Mouse (Mus musculus): ENCODE measurements around the gene Clcn6. TPM values are rescaled to one million over a fixed set of nuclear protein-coding genes. Genes with fewer than 3 reads are reported as not detected.

The Clcn6 gene
- polyA plus RNA-seq, 1 experiment = 28.8 TPM

GRCm38 (mm10) chr4:147985205-147986132 is 53.2 kb downstream of the Clcn6 start, which contains the start of gene Nppb:
Nppb (plus strand) TSS chr4:147985788.
- 29% methylated on average over 20 of the region's 20 CpGs for WGBS
- no peaks in the 10 kb centered on the region for H3K36me3 ChIP-seq (ENCODE audit: control insufficient read depth, insufficient read depth, low read length)
- peak; percentile 57 for DNase-seq
- no peaks in the 10 kb centered on the region for H3K4me1 ChIP-seq (ENCODE audit: control insufficient read depth, insufficient read depth, low read length)
- H3K27me3 ChIP-seq (replicated peaks; ENCODE audit: control insufficient read depth, insufficient read depth, low read length) = no peaks in the 10 kb centered on the region
- H3K27ac ChIP-seq (ENCODE audit: insufficient read depth, low read depth, low read length) = no peak within 1 kb of the TSS
- H3K4me3 ChIP-seq (ENCODE audit: insufficient read depth, low read depth, low read length) = no peak within 1 kb of the TSS
- TF ChIP-seq CTCF (conservative IDR thresholded peaks at IDR 0.05; ENCODE audit: insufficient read depth, insufficient read length, low read depth, low read length) (no peak), POLR2A (IDR thresholded peaks at IDR 0.05; ENCODE audit: low read depth, low read length) (no peak)

- peaks cover 6% of the 10 kb centered on the region for H3K4me1 ChIP-seq (ENCODE audit: control insufficient read depth, insufficient read depth, low read length)
- TF ChIP-seq POLR2A (IDR thresholded peaks at IDR 0.05; ENCODE audit: low read depth, low read length) (no peak), CTCF (conservative IDR thresholded peaks at IDR 0.05; ENCODE audit: insufficient read depth, insufficient read length, low read depth, low read length) (no peak)
- WGBS = 55% methylated on average over 7 of the region's 7 CpGs
- peak; percentile 73 for DNase-seq
- no peaks in the 10 kb centered on the region for H3K36me3 ChIP-seq (ENCODE audit: control insufficient read depth, insufficient read depth, low read length)
- no peak overlapping the region for H3K27ac ChIP-seq (ENCODE audit: insufficient read depth, low read depth, low read length)
- no peak overlapping the region for H3K4me3 ChIP-seq (ENCODE audit: insufficient read depth, low read depth, low read length)
- H3K27me3 ChIP-seq (replicated peaks; ENCODE audit: control insufficient read depth, insufficient read depth, low read length) = no peaks in the 10 kb centered on the region
Observed at GRCm38 (mm10) chr4:147979441-147979860, 59.2 kb downstream of the Clcn6 start.

- DNase-seq = no peak
- 92% methylated on average over 6 of the region's 6 CpGs for WGBS
- Histone ChIP-seq H3K4me3 (ENCODE audit: insufficient read depth, low read depth, low read length) (no peak overlapping the region), H3K36me3 (ENCODE audit: control insufficient read depth, insufficient read depth, low read length) (no peaks in the 10 kb centered on the region), H3K27ac (ENCODE audit: insufficient read depth, low read depth, low read length) (no peak overlapping the region), H3K4me1 (ENCODE audit: control insufficient read depth, insufficient read depth, low read length) (peaks cover 6% of the 10 kb centered on the region), H3K27me3 (replicated peaks; ENCODE audit: control insufficient read depth, insufficient read depth, low read length) (no peaks in the 10 kb centered on the region)
- TF ChIP-seq POLR2A (IDR thresholded peaks at IDR 0.05; ENCODE audit: low read depth, low read length) = no peak
- no peak for TF ChIP-seq CTCF (conservative IDR thresholded peaks at IDR 0.05; ENCODE audit: insufficient read depth, insufficient read length, low read depth, low read length)
Observed at GRCm38 (mm10) chr4:147978391-147978790, 60.2 kb downstream of the Clcn6 start.

- H3K36me3 ChIP-seq (ENCODE audit: control insufficient read depth, insufficient read depth, low read length) = no peaks in the 10 kb centered on the region
- 45% methylated on average over 4 of the region's 4 CpGs for WGBS
- no peak overlapping the region for H3K4me3 ChIP-seq (ENCODE audit: insufficient read depth, low read depth, low read length)
- DNase-seq = peak; percentile 87
- peak overlapping the region; percentile 13; the same call in 1 of the 2 replicates for H3K27ac ChIP-seq (ENCODE audit: insufficient read depth, low read depth, low read length)
- peaks cover 6% of the 10 kb centered on the region for H3K4me1 ChIP-seq (ENCODE audit: control insufficient read depth, insufficient read depth, low read length)
- TF ChIP-seq CTCF (conservative IDR thresholded peaks at IDR 0.05; ENCODE audit: insufficient read depth, insufficient read length, low read depth, low read length) = no peak
- TF ChIP-seq POLR2A (IDR thresholded peaks at IDR 0.05; ENCODE audit: low read depth, low read length) = no peak
- no peaks in the 10 kb centered on the region for H3K27me3 ChIP-seq (replicated peaks; ENCODE audit: control insufficient read depth, insufficient read depth, low read length)
Observed at GRCm38 (mm10) chr4:147977726-147978125, 60.9 kb downstream of the Clcn6 start.

- Histone ChIP-seq H3K27ac (ENCODE audit: insufficient read depth, low read depth, low read length) (no peak overlapping the region), H3K4me3 (ENCODE audit: insufficient read depth, low read depth, low read length) (no peak overlapping the region), H3K36me3 (ENCODE audit: control insufficient read depth, insufficient read depth, low read length) (no peaks in the 10 kb centered on the region), H3K4me1 (ENCODE audit: control insufficient read depth, insufficient read depth, low read length) (peaks cover 6% of the 10 kb centered on the region), H3K27me3 (replicated peaks; ENCODE audit: control insufficient read depth, insufficient read depth, low read length) (no peaks in the 10 kb centered on the region)
- TF ChIP-seq CTCF (conservative IDR thresholded peaks at IDR 0.05; ENCODE audit: insufficient read depth, insufficient read length, low read depth, low read length) (no peak), POLR2A (IDR thresholded peaks at IDR 0.05; ENCODE audit: low read depth, low read length) (no peak)
- no peak for DNase-seq
- 69% methylated on average over 3 of the region's 3 CpGs for WGBS
Observed at GRCm38 (mm10) chr4:147976237-147976636, 62.4 kb downstream of the Clcn6 start.

GRCm38 (mm10) chr4:147969337-147969736 is 69.3 kb downstream of the Clcn6 start:
- H3K27me3 ChIP-seq (replicated peaks; ENCODE audit: control insufficient read depth, insufficient read depth, low read length) = no peaks in the 10 kb centered on the region
- 47% methylated on average over 9 of the region's 9 CpGs for WGBS
- H3K36me3 ChIP-seq (ENCODE audit: control insufficient read depth, insufficient read depth, low read length) = no peaks in the 10 kb centered on the region
- no peak overlapping the region for H3K27ac ChIP-seq (ENCODE audit: insufficient read depth, low read depth, low read length)
- H3K4me1 ChIP-seq (ENCODE audit: control insufficient read depth, insufficient read depth, low read length) = no peaks in the 10 kb centered on the region; the same call in 1 of the 2 replicates
- H3K4me3 ChIP-seq (ENCODE audit: insufficient read depth, low read depth, low read length) = no peak overlapping the region
- DNase-seq = no peak
- TF ChIP-seq CTCF (conservative IDR thresholded peaks at IDR 0.05; ENCODE audit: insufficient read depth, insufficient read length, low read depth, low read length) (no peak), POLR2A (IDR thresholded peaks at IDR 0.05; ENCODE audit: low read depth, low read length) (no peak)

- Histone ChIP-seq H3K4me3 (ENCODE audit: insufficient read depth, low read depth, low read length) (no peak overlapping the region), H3K4me1 (ENCODE audit: control insufficient read depth, insufficient read depth, low read length) (no peaks in the 10 kb centered on the region; the same call in 1 of the 2 replicates), H3K27me3 (replicated peaks; ENCODE audit: control insufficient read depth, insufficient read depth, low read length) (no peaks in the 10 kb centered on the region), H3K36me3 (ENCODE audit: control insufficient read depth, insufficient read depth, low read length) (no peaks in the 10 kb centered on the region), H3K27ac (ENCODE audit: insufficient read depth, low read depth, low read length) (no peak overlapping the region)
- 77% methylated on average over 2 of the region's 2 CpGs for WGBS
- TF ChIP-seq POLR2A (IDR thresholded peaks at IDR 0.05; ENCODE audit: low read depth, low read length) (no peak), CTCF (conservative IDR thresholded peaks at IDR 0.05; ENCODE audit: insufficient read depth, insufficient read length, low read depth, low read length) (no peak)
- DNase-seq = no peak
Observed at GRCm38 (mm10) chr4:147968816-147969215, 69.8 kb downstream of the Clcn6 start.

Data from kidney, adult 2 months (tissue).